Mouse (Mus musculus): ENCODE data around the gene Podxl2. TPM values are rescaled to one million over a fixed set of nuclear protein-coding genes. Genes with fewer than 3 reads are reported as not detected.
A peak's percentile ranks its signal among the peaks of the same experiment; 100 is the strongest.

Gene Podxl2
- polyA plus RNA-seq, 1 experiment: 2.8 TPM

DNA sequence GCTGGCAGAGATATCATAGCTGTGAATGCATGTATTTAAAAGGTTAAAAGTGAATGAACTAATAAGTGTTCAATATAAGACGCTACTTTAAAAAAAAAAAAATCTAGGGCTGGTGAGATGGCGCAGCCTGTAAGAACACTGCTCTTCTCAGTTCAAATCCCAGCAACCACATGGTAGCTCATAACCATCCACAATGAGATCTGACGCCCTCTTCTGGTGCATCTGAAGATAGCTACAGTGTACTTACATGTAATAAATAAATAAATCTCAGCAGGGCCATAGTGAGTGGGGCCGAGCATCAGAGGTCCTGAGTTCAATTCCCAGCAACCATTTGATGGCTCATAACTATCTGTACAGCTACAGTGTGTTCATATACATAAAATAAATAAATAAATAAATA is 4.6 kb upstream of the Podxl2 start:
- Histone ChIP-seq H3ac (ENCODE audit: control insufficient read depth, insufficient read length, low read depth) (no peak overlapping the region), H3K27me3 (ENCODE audit: control insufficient read depth, insufficient read depth, insufficient read length) (peaks cover 7% of the 10 kb centered on the region), H3K79me3 (ENCODE audit: low read depth) (no peaks in the 10 kb centered on the region), H3K79me2 (ENCODE audit: control insufficient read depth, insufficient read depth) (no peaks in the 10 kb centered on the region), H3K36me3 (ENCODE audit: control insufficient read depth, insufficient read depth) (peaks cover 47% of the 10 kb centered on the region), H3K4me3 (ENCODE audit: insufficient read depth, poor library complexity, severe bottlenecking) (no peak overlapping the region)
- TF ChIP-seq CEBPB (IDR thresholded peaks at IDR 0.05; ENCODE audit: low read depth) (no peak), FOSL1 (IDR thresholded peaks at IDR 0.05; ENCODE audit: insufficient read depth, low read length, poor library complexity, severe bottlenecking) (no peak), MAX (IDR thresholded peaks at IDR 0.05) (no peak), CTCF (IDR thresholded peaks at IDR 0.05; ENCODE audit: control insufficient read depth, insufficient read depth, insufficient read length) (no peak)

DNA sequence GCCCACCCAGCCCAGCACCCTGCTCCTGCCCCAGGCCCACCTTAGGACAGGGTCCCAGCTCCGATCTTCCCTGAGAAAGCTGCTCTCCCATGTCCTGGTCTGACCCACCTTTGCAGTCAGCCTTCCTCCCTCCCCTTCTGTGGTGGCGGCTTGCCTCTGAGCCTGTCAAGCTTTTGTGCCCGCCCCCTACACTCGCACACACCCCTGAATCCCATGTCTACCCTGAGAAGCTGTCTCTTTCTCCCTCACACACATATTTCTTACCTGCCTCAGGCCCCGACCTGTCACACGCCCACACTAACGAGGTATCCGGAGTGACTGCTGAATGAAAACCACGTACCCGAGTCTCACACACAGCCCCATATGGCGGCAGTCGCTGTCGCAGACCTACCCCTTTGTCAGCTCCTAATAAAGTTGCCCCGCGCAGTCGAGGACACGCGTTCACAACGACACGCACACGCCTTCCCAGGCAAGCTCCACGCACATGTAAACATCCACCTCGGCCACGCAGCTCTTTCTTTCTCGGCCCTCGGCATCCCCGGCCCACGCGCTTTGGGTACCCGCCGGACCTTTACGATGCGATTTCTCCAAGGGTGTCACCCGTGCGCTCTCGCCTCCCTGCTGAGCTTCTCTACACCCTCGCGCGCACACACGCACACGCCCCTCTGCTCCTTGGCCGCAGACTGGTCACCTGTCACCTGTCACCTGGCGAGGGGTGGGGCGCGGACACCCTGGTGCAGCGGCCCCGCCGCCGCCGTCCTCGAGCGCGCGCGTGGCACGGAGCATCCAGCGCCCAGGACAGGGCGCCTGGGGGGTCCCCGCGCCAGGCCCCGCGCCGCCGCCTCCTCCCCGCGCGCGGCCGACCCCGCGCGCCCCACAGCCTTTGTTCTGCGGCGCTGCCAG is 628 bp downstream of the Podxl2 start:
- Histone ChIP-seq H3K79me3 (ENCODE audit: low read depth) (no peaks in the 10 kb centered on the region), H3K4me3 (ENCODE audit: insufficient read depth, poor library complexity, severe bottlenecking) (peak overlapping the region; percentile 6), H3K36me3 (ENCODE audit: control insufficient read depth, insufficient read depth) (no peaks in the 10 kb centered on the region), H3ac (ENCODE audit: control insufficient read depth, insufficient read length, low read depth) (peak overlapping the region; percentile 41), H3K79me2 (ENCODE audit: control insufficient read depth, insufficient read depth) (no peaks in the 10 kb centered on the region), H3K27me3 (ENCODE audit: control insufficient read depth, insufficient read depth, insufficient read length) (peaks cover 16% of the 10 kb centered on the region)
- TF ChIP-seq MYOD1 (IDR thresholded peaks at IDR 0.05; ENCODE audit: control insufficient read depth, insufficient read length, low read depth): no peak
- no peak for TF ChIP-seq MYOG (IDR thresholded peaks at IDR 0.05; ENCODE audit: control insufficient read depth, extremely low read depth, insufficient read length)
- TF ChIP-seq MAX (IDR thresholded peaks at IDR 0.05): no peak
- TF ChIP-seq CEBPB (IDR thresholded peaks at IDR 0.05; ENCODE audit: low read depth): no peak
- TF ChIP-seq CTCF (IDR thresholded peaks at IDR 0.05; ENCODE audit: control insufficient read depth, insufficient read depth, insufficient read length): no peak

DNA sequence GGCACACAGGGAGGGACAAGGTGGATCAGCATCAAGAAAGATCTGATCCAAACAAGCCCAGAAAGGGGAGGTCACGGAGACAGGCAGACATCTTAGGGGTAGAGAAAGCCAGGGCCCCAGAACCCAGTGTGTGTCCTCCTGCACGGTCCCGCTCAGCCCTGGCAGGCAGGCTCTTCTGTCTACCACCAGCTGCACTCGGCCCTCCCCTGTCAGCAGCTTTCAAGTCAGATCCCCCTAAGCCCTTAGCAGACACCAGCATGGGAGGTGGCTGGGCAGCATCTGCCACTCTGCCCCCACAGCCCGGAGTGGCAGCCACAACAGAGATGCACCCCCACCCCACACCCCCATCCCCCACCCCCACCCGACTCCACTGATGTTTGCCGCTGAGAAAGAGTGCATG is 2.0 kb downstream of the Podxl2 start:
- H3ac ChIP-seq (ENCODE audit: control insufficient read depth, insufficient read length, low read depth): no peak overlapping the region
- no peak overlapping the region for H3K4me3 ChIP-seq (ENCODE audit: insufficient read depth, poor library complexity, severe bottlenecking)
- H3K79me3 ChIP-seq (ENCODE audit: low read depth): no peaks in the 10 kb centered on the region
- H3K27me3 ChIP-seq (ENCODE audit: control insufficient read depth, insufficient read depth, insufficient read length): peaks cover 16% of the 10 kb centered on the region
- no peaks in the 10 kb centered on the region for H3K79me2 ChIP-seq (ENCODE audit: control insufficient read depth, insufficient read depth)
- no peaks in the 10 kb centered on the region for H3K36me3 ChIP-seq (ENCODE audit: control insufficient read depth, insufficient read depth)
- no peak for TF ChIP-seq CTCF (IDR thresholded peaks at IDR 0.05; ENCODE audit: control insufficient read depth, insufficient read depth, insufficient read length)
- no peak for TF ChIP-seq MYOG (IDR thresholded peaks at IDR 0.05; ENCODE audit: control insufficient read depth, extremely low read depth, insufficient read length)
- TF ChIP-seq FOSL1 (IDR thresholded peaks at IDR 0.05; ENCODE audit: insufficient read depth, low read length, poor library complexity, severe bottlenecking): no peak
- no peak for TF ChIP-seq CEBPB (IDR thresholded peaks at IDR 0.05; ENCODE audit: low read depth)
- TF ChIP-seq MYOD1 (IDR thresholded peaks at IDR 0.05; ENCODE audit: control insufficient read depth, insufficient read length, low read depth): no peak
- no peak for TF ChIP-seq USF1 (IDR thresholded peaks at IDR 0.05; ENCODE audit: low read depth)
- TF ChIP-seq MAX (IDR thresholded peaks at IDR 0.05): no peak

GRCm38 (mm10) chr6:88871546-88871945 is 3.3 kb downstream of the Podxl2 start:
- no peaks in the 10 kb centered on the region for H3K36me3 ChIP-seq (ENCODE audit: control insufficient read depth, insufficient read depth)
- no peak overlapping the region for H3ac ChIP-seq (ENCODE audit: control insufficient read depth, insufficient read length, low read depth)
- H3K27me3 ChIP-seq (ENCODE audit: control insufficient read depth, insufficient read depth, insufficient read length): peaks cover 16% of the 10 kb centered on the region
- H3K79me2 ChIP-seq (ENCODE audit: control insufficient read depth, insufficient read depth): no peaks in the 10 kb centered on the region
- no peak overlapping the region for H3K4me3 ChIP-seq (ENCODE audit: insufficient read depth, poor library complexity, severe bottlenecking)
- TF ChIP-seq CEBPB (IDR thresholded peaks at IDR 0.05; ENCODE audit: low read depth) (no peak), CTCF (IDR thresholded peaks at IDR 0.05; ENCODE audit: control insufficient read depth, insufficient read depth, insufficient read length) (no peak), USF1 (IDR thresholded peaks at IDR 0.05; ENCODE audit: low read depth) (no peak), FOSL1 (IDR thresholded peaks at IDR 0.05; ENCODE audit: insufficient read depth, low read length, poor library complexity, severe bottlenecking) (no peak), MAX (IDR thresholded peaks at IDR 0.05) (no peak), MYOD1 (IDR thresholded peaks at IDR 0.05; ENCODE audit: control insufficient read depth, insufficient read length, low read depth) (no peak), MYOG (IDR thresholded peaks at IDR 0.05; ENCODE audit: control insufficient read depth, extremely low read depth, insufficient read length) (no peak)
- no peaks in the 10 kb centered on the region for H3K79me3 ChIP-seq (ENCODE audit: low read depth)

DNA sequence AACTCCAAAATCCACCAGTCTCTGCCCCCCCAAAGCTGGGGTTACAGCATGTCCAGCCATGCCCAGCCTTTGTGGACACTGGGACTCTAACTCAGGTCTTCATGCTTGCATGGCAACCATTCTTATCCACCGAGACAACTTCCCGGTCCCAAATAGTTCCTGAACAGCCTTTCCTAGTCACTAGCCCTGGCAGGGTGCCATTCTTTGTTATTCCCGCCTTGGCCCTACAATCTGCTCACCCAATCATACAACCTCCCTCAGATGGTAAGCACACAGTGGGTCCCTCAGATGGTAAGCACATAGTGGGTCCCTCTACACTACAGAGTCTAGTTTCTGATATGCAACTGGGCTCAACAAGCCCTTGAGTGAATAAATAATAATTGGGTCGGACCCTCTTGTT is 4.2 kb downstream of the Podxl2 start:
- Histone ChIP-seq H3K79me2 (ENCODE audit: control insufficient read depth, insufficient read depth) (no peaks in the 10 kb centered on the region), H3K79me3 (ENCODE audit: low read depth) (no peaks in the 10 kb centered on the region), H3ac (ENCODE audit: control insufficient read depth, insufficient read length, low read depth) (no peak overlapping the region), H3K27me3 (ENCODE audit: control insufficient read depth, insufficient read depth, insufficient read length) (peaks cover 16% of the 10 kb centered on the region), H3K4me3 (ENCODE audit: insufficient read depth, poor library complexity, severe bottlenecking) (no peak overlapping the region), H3K36me3 (ENCODE audit: control insufficient read depth, insufficient read depth) (no peaks in the 10 kb centered on the region)
- TF ChIP-seq USF1 (IDR thresholded peaks at IDR 0.05; ENCODE audit: low read depth): no peak
- TF ChIP-seq CTCF (IDR thresholded peaks at IDR 0.05; ENCODE audit: control insufficient read depth, insufficient read depth, insufficient read length): no peak
- TF ChIP-seq CEBPB (IDR thresholded peaks at IDR 0.05; ENCODE audit: low read depth): no peak
- no peak for TF ChIP-seq MYOD1 (IDR thresholded peaks at IDR 0.05; ENCODE audit: control insufficient read depth, insufficient read length, low read depth)
- TF ChIP-seq MYOG (IDR thresholded peaks at IDR 0.05; ENCODE audit: control insufficient read depth, extremely low read depth, insufficient read length): no peak
- no peak for TF ChIP-seq MAX (IDR thresholded peaks at IDR 0.05)
- no peak for TF ChIP-seq FOSL1 (IDR thresholded peaks at IDR 0.05; ENCODE audit: insufficient read depth, low read length, poor library complexity, severe bottlenecking)

All from C2C12 (cell line).